Mouse (Mus musculus) liver, adult 2 months (tissue): Measurements from ENCODE around the gene Tmbim4. TPM values are rescaled to one million over a fixed set of nuclear protein-coding genes. Genes with fewer than 3 reads are reported as not detected.

Experiments used
- DNase-seq: peaks from one replicate; pipeline ENCODE4 v3.0.0-alpha.2; 2011; ENCODE audit warnings: low read depth, low spot score; ENCODE audit errors: extremely low read depth
- H3K27ac ChIP-seq: fragments of 200-500 bp; replicated peaks from 2 replicates; pipeline ENCODE4 v1.5.1; 2012; ENCODE audit warnings: low read depth, mild to moderate bottlenecking, control low read depth, inconsistent platforms, low read length; ENCODE audit not compliant: insufficient read depth
- H3K27me3 ChIP-seq: fragments of 200-500 bp; 2 replicates; pipeline ENCODE4 v1.6.1; 2012; ENCODE audit warnings: mild to moderate bottlenecking, moderate library complexity, low read length, inconsistent platforms; ENCODE audit not compliant: control insufficient read depth, insufficient read depth
- H3K36me3 ChIP-seq: fragments of 200-500 bp; 2 replicates; pipeline ENCODE4 v1.6.1; 2012; ENCODE audit warnings: low read length, inconsistent platforms; ENCODE audit not compliant: control insufficient read depth, insufficient read depth
- H3K4me1 ChIP-seq: fragments of 200-500 bp; 2 replicates; pipeline ENCODE4 v1.6.1; 2011; ENCODE audit warnings: low read length; ENCODE audit not compliant: control insufficient read depth, insufficient read depth
- H3K4me3 ChIP-seq: fragments of 200-500 bp; 2 replicates; pipeline ENCODE4 v1.5.1; 2011; ENCODE audit warnings: low read depth, mild to moderate bottlenecking, control low read depth, low read length, moderate library complexity; ENCODE audit not compliant: insufficient read depth
- H3K79me2 ChIP-seq: fragments of 200-500 bp; 2 replicates; pipeline ENCODE4 v1.6.1; 2012; ENCODE audit warnings: inconsistent platforms, mild to moderate bottlenecking, low read length, moderate library complexity; ENCODE audit not compliant: control insufficient read depth, insufficient read depth
- H3K9ac ChIP-seq: fragments of 200-500 bp; 2 replicates; pipeline ENCODE4 v1.6.1; 2012; ENCODE audit warnings: low read depth, mild to moderate bottlenecking, control low read depth, inconsistent platforms, low read length
- CTCF ChIP-seq: fragments of 200-500 bp; IDR thresholded peaks from 2 replicates; pipeline ENCODE4 v1.5.1; 2011; ENCODE audit warnings: low read depth, low read length, control low read depth
- POLR2A ChIP-seq: fragments of 200-500 bp; IDR thresholded peaks from 2 replicates; pipeline ENCODE4 v1.6.1; 2011; ENCODE audit warnings: low read length, control low read depth; ENCODE audit not compliant: insufficient read depth; ENCODE audit errors: extremely low read depth
- WGBS: fragments of 180-500 bp; shearing (Covaris S2); methylation state at CpG from one replicate; pipeline ENCODE4 v1.1.7; 2018; 5-methylcytosine and 5-hydroxymethylcytosine counted together
- polyA plus RNA-seq: library from polyadenylated mRNA; depleted of rRNA; stranded (reverse); fragments of >200 nt; gene quantifications from 2 replicates; pipeline ENCODE4 v1.2.3, GENCODE M21; 2012
- total RNA-seq: library from RNA; depleted of rRNA; stranded (reverse); fragments of >200 nt; gene quantifications from 2 replicates; pipeline ENCODE4 v1.2.3, GENCODE M21; 2014

Tmbim4 gene
- total and polyA plus RNA-seq, 2 experiments, result 97.6 to 346 TPM

- Histone ChIP-seq H3K27ac (no peak overlapping the region), H3K79me2 (no peaks in the 10 kb centered on the region), H3K4me3 (no peak overlapping the region), H3K4me1 (no peaks in the 10 kb centered on the region), H3K9ac (no peak overlapping the region), H3K36me3 (no peaks in the 10 kb centered on the region), H3K27me3 (no peaks in the 10 kb centered on the region; the same call in 1 of the 2 replicates)
- WGBS, result 85% methylated on average over 5 of the region's 5 CpGs
- TF ChIP-seq CTCF (no peak), POLR2A (no peak)
- no peak for DNase-seq
These were observed 44.3 kb downstream of the Tmbim4 start for GRCm38 (mm10) chr10:120245681-120246080.

DNA sequence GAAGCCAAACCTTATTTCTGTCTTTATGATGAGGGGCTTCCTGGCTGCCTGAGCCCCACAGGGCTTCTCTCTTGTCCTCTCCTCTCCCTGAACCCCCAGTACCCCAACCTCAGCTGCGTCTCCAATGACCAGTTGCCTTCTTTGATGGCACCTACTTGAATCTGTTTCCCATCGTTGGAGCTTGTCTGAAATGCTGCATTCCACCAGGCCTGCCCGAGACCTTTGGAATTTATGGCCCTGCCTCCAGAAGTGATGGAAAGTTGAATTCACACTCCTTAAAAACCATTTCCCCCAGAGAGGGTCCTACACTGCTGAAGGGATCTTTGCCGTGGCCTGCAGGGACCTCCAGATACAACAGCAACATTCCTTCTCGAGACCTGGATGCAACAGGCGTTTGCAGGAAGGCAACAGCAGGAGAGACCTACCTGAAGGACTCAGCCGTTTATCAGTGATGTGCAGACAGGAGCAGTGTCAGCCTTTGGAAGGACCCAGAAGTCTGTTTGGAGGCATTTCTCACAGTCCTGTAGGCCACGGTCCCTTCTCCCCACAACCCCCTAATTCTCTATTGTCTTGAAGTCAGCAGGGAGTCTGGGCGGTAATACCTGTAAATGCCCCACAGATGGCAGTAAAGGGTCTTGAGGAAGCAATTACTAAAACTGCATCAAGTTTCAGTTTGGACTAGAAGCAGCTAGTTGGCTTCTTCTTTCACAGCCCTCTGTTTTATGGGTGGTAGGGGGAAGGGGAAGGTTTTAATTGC, 45.8 kb downstream of the Tmbim4 start:
- H3K27ac ChIP-seq, result no peak overlapping the region
- no peaks in the 10 kb centered on the region for H3K4me1 ChIP-seq
- WGBS, result 45% methylated on average over 9 of the region's 9 CpGs
- no peak overlapping the region for H3K9ac ChIP-seq
- DNase-seq, result peak; percentile 43
- no peaks in the 10 kb centered on the region for H3K79me2 ChIP-seq
- no peaks in the 10 kb centered on the region for H3K36me3 ChIP-seq
- TF ChIP-seq CTCF (peak; percentile 14; the same call in 1 of the 2 replicates), POLR2A (no peak)
- H3K27me3 ChIP-seq, result no peaks in the 10 kb centered on the region; the same call in 1 of the 2 replicates
- H3K4me3 ChIP-seq, result no peak overlapping the region

DNA sequence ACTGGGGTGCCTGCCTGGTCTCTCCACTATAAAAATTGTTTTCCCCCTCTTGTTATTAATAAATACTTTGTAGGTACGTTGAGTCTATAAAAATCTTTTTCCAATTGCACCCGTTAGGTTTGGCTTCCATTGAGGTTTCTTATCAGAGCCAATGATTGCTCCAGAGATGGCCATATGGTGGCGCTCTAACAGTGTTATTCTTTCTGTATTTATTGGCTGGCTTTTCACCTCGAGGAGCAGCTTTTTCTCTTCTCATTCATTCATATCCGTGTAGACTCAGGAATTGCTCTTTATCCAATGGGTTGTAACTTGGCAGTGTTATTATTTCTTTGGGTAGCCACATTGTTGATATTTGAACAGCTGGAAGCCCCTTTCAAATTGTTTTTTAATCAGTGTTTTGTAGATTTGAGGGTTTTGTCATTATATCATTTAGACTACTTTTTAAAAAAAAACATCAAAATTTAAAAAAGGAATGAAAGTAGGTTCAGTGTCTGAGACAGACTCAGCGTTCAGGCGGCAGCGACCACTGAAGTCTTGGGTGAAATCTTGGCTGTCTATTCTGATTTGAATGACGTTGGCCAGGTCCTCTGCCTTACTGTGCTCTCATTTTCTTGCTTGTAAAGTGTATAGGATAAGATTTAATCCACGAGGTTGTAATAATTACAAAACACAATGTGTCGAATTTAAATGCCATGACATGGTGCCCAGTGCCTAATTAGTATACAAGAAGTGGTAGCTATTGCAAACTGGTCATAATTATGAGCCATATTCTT, 49.7 kb downstream of the Tmbim4 start:
- no peaks in the 10 kb centered on the region for H3K79me2 ChIP-seq
- no peaks in the 10 kb centered on the region for H3K27me3 ChIP-seq
- no peak overlapping the region for H3K27ac ChIP-seq
- no peaks in the 10 kb centered on the region for H3K36me3 ChIP-seq
- H3K4me1 ChIP-seq, result no peaks in the 10 kb centered on the region
- no peak for DNase-seq
- no peak overlapping the region for H3K9ac ChIP-seq
- H3K4me3 ChIP-seq, result no peak overlapping the region
- 57% methylated on average over 11 of the region's 11 CpGs for WGBS
- TF ChIP-seq POLR2A (no peak), CTCF (no peak)

GRCm38 (mm10) chr10:120251791-120252190, 50.4 kb downstream of the Tmbim4 start:
- Histone ChIP-seq H3K4me3 (no peak overlapping the region), H3K79me2 (no peaks in the 10 kb centered on the region), H3K9ac (no peak overlapping the region), H3K27ac (no peak overlapping the region), H3K36me3 (no peaks in the 10 kb centered on the region), H3K4me1 (no peaks in the 10 kb centered on the region), H3K27me3 (no peaks in the 10 kb centered on the region)
- WGBS, result 80% methylated on average over 4 of the region's 4 CpGs
- no peak for DNase-seq
- no peak for TF ChIP-seq POLR2A

- DNase-seq, result no peak
- H3K4me3 ChIP-seq, result no peak overlapping the region
- H3K4me1 ChIP-seq, result no peaks in the 10 kb centered on the region
- WGBS, result 54% methylated on average over 8 of the region's 8 CpGs
- H3K36me3 ChIP-seq, result no peaks in the 10 kb centered on the region
- H3K27ac ChIP-seq, result no peak overlapping the region
- TF ChIP-seq POLR2A (no peak), CTCF (no peak)
- H3K27me3 ChIP-seq, result no peaks in the 10 kb centered on the region
- no peak overlapping the region for H3K9ac ChIP-seq
- H3K79me2 ChIP-seq, result no peaks in the 10 kb centered on the region
These were observed 51.4 kb downstream of the Tmbim4 start for GRCm38 (mm10) chr10:120252800-120253199.
